Mouse (Mus musculus): ENCODE measurements around the gene Tinf2.

GRCm38 (mm10) chr14:55671486-55671832 lies 10.2 kb downstream of the Tinf2 start:
- TF ChIP-seq HCFC1 (IDR thresholded peaks at IDR 0.05; ENCODE audit: borderline replicate concordance, insufficient read depth, low read length) (no peak), MAFK (IDR thresholded peaks at IDR 0.05; ENCODE audit: insufficient read depth, low read depth, low read length) (no peak), ZNF384 (IDR thresholded peaks at IDR 0.05; ENCODE audit: low read depth, low read length) (no peak), ZC3H11A (IDR thresholded peaks at IDR 0.05; ENCODE audit: borderline replicate concordance, low read depth, low read length) (no peak), CHD2 (IDR thresholded peaks at IDR 0.05; ENCODE audit: low read depth, low read length) (no peak)
